Mouse (Mus musculus) liver, adult 2 months (tissue): ENCODE results near the gene Hoxb2.

ENCODE experiments used
- CTCF ChIP-seq: fragments of 200-500 bp; IDR thresholded peaks from 2 replicates; pipeline ENCODE4 v1.5.1; 2011; ENCODE audit warnings: low read depth, low read length, control low read depth
- POLR2A ChIP-seq: fragments of 200-500 bp; IDR thresholded peaks from 2 replicates; pipeline ENCODE4 v1.6.1; 2011; ENCODE audit warnings: low read length, control low read depth; ENCODE audit not compliant: insufficient read depth; ENCODE audit errors: extremely low read depth

GRCm38 (mm10) chr11:96347717-96348116, 2.6 kb upstream of the Hoxb2 start:
- TF ChIP-seq CTCF, result no peak
- TF ChIP-seq POLR2A, result no peak
